Mouse (Mus musculus): ENCODE data around the gene Reck.

DNA sequence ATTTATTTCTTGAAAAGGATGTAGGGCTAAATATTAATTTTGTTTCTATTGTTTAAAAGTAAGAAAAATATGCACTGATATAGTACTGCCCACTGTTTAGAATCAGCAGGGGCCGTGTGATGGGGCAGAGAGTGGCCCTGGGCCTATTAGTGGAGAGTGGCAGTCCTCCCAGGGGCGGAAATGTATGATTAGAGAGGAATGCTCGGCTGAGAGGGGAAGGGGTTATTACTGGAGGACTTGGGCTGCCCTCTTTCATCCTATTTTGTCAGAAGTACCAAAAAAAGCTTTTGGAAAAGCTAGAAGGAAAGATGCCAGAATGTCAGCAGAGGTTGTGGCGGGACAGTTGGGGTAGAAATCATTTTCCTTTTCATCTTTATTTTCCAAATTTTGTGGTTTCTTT, 8.9 kb downstream of the Reck start:
- TF ChIP-seq CTCF (IDR thresholded peaks at IDR 0.05; ENCODE audit: insufficient read depth, low read length) (no peak), POLR2A (IDR thresholded peaks at IDR 0.05; ENCODE audit: borderline replicate concordance, extremely low read depth, low read depth, low read length) (no peak)

Measured in lung, adult 2 months (tissue).